Mouse (Mus musculus): Measurements from ENCODE around the gene Slc12a5. TPM values are rescaled to one million over a fixed set of nuclear protein-coding genes. Genes with fewer than 3 reads are reported as not detected.

Slc12a5 gene
- 0.98 and 1.7 TPM in 2 replicates for total RNA-seq (2017)

DNA sequence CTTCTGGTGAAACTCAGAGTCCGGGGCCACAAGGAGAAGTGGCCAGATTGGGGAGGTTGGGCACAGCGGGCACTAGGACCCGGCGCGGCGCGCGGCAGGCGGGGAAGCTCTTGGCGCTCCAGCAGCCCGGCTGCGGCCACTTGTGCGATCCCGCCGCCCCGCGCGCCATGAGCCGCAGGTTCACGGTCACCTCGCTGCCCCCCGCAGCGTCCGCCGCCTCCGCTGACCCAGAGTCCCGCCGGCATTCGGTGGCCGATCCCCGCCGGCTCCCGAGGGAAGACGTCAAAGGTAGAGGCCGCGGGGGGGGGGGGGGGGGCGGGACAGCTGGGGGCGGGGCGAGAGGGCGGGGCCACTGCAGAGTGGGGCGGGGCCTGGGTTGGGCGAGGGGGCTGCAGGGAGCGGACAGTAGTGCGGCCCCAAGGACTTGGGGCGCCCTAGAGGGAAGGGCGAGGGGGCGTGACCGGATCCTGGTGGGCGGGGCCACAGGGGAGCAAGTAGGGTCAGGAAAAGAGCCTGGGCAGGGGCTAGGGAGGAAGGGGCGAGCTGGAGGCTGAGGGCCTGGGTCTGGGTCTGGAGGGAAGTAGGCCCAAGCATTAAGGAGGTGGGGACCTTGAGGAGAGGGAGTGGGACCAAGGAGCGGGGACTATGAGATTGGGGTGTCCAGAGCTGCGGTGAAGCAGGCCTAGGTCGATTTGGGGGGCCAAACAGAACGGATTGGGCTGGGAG is at the start of gene Slc12a5:
Slc12a5 (plus strand) TSS at position 87 of the 726 bp plus-strand sequence.
- no peak for ATAC-seq (ENCODE audit: extremely low read depth, insufficient number of reproducible peaks, low FRiP score, poor library complexity, severe bottlenecking)

DNA sequence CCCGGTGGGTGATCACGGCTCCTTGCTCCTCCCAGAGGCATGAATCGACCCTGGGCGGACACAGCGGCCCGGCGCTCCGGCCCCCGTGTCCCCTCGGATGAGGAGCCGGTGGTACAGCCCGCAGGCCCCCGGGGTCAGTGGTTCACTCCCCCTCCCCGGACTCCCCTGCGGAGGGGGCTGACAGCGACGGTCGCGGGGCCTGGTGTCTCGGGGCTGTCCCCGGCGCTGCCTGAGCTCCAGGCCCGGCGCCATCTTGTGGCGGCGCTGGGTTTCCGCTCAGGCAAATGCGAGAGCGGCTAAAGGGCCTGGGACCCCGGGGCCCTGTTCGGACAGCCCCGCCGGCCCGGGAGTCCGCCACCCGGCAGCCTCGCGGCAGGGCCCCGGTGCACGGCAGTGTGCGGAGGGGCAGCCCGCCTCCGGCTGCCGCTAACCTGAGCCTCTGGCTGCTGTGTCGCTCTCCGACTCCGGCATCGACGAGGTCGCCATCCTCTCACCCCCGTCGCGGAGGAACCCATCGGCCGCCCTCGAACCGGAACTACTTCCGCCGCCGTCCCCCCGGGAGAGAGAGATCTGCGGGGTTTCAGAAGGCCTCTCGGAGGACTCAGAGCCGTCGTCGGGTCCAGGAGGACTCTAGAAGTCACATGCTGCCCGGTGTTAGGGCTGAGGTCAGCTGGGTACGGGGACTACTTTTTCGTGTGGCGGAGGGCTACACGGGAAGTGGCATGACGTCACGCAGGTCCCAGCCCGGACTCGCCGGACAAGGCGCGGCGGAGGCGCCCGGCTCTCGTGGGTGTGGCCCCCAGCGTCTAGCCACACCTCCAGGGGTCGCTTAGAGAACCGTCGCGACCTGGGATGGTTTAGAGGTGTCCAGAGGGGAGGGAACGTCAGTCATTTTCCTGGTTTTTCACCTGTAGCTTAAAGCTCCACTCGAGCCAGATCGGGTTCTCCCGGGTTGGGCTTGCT is 49.2 kb upstream of the Slc12a5 start, which contains the start of gene Zfp335:
Zfp335 (minus strand) TSS at position 672 of the 963 bp plus-strand sequence.
- peak; percentile 55 for ATAC-seq (ENCODE audit: extremely low read depth, insufficient number of reproducible peaks, low FRiP score, poor library complexity, severe bottlenecking)

GRCm38 (mm10) chr2:164912151-164912550 is 48.5 kb upstream of the Slc12a5 start:
- ATAC-seq (ENCODE audit: extremely low read depth, insufficient number of reproducible peaks, low FRiP score, poor library complexity, severe bottlenecking): no peak

GRCm38 (mm10) chr2:164912749-164913427 is 47.7 kb upstream of the Slc12a5 start:
- ATAC-seq (ENCODE audit: extremely low read depth, insufficient number of reproducible peaks, low FRiP score, poor library complexity, severe bottlenecking): no peak

- peak; percentile 67 for ATAC-seq (ENCODE audit: extremely low read depth, insufficient number of reproducible peaks, low FRiP score, poor library complexity, severe bottlenecking)
These were observed 47.2 kb upstream of the Slc12a5 start for GRCm38 (mm10) chr2:164913428-164913786.

DNA sequence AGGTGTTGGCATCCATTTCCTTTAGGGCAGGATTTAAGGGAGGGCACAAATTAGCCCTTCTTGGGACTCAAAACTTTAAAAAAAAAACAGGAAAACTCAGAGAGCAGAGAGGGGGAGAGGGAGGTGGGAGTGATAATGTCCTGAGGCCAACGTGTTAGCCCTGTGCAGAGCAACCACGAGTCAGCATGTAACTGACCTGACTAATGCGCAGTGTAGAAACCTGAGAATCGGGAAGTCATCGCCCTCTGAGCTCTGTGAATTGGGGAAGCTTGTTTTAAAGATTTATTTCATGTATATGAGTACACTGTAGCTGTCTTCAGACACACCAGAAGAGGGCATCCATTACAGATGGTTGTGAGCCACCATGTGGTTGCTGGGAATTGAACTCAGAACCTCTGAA is 43.8 kb upstream of the Slc12a5 start:
- peak; percentile 51; the same call in 1 of the 2 replicates for ATAC-seq (ENCODE audit: extremely low read depth, insufficient number of reproducible peaks, low FRiP score, poor library complexity, severe bottlenecking)

DNA sequence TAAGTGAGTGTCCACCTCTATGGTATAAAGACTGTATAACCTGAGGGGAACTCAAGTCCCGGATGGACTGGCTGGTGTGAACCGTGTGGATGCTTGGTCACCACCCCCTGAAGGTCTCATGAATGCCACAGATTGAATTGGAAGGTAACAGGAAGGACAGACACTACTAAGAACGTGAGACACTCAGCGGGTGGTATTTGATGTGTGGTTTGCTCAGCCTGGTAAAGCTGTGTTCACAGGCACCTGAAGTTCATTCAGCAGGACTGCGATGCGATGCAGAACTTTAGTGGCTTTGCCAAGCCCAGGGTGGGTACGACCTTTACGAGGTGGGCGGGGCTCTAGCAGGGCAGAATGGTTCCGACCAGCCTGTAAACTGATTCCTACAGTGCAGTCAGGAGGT is 43.2 kb upstream of the Slc12a5 start:
- ATAC-seq (ENCODE audit: extremely low read depth, insufficient number of reproducible peaks, low FRiP score, poor library complexity, severe bottlenecking): no peak

GRCm38 (mm10) chr2:164918325-164918724 is 42.3 kb upstream of the Slc12a5 start:
- no peak for ATAC-seq (ENCODE audit: extremely low read depth, insufficient number of reproducible peaks, low FRiP score, poor library complexity, severe bottlenecking)

DNA sequence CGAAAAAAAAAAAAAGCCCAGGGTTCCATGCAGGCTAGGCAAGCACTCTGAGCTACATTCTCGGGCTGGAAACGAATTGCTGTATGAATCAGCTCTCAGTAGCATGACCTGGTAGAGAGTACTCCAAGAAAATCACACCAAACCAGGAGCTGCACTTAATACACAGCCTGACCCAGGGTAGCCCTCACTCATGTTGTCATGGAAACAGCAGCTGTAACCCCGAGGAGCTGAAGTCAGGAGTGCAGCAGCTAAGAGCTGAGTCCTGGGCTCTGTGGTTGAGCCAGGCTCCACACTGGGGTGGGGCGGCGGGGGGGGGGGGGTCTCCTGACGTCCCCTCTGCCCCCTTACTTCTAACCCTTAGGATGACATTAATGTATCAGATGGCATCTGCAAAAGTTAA is 38.6 kb upstream of the Slc12a5 start:
- no peak for ATAC-seq (ENCODE audit: extremely low read depth, insufficient number of reproducible peaks, low FRiP score, poor library complexity, severe bottlenecking)

GRCm38 (mm10) chr2:164923291-164923690 is 37.3 kb upstream of the Slc12a5 start:
- ATAC-seq (ENCODE audit: extremely low read depth, insufficient number of reproducible peaks, low FRiP score, poor library complexity, severe bottlenecking): no peak

DNA sequence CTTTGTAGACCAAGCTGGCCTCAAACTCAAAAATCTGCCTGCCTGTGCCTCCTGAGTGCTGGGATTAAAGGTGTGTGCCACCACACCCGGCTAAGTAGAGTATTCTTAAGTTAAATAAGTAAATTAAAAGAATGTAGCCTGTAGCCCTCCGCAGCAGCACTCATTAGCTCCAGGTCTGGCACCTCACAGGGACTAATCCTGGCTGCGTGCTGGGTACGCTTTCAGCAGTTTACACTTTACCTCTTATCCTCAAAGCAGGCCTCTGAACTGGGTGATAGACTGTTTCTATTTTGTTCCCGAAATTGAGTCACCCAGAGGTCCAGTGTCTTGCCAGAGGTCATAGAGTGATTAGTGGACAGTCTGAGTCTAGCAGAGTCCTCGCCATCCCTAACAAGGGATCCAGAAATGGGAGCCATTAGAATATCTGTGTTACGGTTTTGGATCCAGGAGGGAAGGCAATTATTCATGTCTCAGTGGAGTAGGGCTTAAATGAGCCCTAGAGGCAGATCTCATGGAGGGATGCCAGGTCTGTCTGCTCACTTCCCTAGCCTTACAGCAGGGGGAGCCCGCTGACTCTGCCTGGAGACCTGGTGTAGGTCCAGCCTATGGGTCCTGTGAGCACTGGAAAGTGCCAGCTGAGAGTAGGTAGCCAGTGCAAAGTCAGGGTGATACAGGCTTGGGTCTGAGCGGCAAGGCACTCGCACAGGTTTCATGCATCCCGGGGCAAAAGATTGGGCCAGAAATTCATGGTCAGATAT is 36.3 kb upstream of the Slc12a5 start:
- ATAC-seq (ENCODE audit: extremely low read depth, insufficient number of reproducible peaks, low FRiP score, poor library complexity, severe bottlenecking): peak; percentile 94

DNA sequence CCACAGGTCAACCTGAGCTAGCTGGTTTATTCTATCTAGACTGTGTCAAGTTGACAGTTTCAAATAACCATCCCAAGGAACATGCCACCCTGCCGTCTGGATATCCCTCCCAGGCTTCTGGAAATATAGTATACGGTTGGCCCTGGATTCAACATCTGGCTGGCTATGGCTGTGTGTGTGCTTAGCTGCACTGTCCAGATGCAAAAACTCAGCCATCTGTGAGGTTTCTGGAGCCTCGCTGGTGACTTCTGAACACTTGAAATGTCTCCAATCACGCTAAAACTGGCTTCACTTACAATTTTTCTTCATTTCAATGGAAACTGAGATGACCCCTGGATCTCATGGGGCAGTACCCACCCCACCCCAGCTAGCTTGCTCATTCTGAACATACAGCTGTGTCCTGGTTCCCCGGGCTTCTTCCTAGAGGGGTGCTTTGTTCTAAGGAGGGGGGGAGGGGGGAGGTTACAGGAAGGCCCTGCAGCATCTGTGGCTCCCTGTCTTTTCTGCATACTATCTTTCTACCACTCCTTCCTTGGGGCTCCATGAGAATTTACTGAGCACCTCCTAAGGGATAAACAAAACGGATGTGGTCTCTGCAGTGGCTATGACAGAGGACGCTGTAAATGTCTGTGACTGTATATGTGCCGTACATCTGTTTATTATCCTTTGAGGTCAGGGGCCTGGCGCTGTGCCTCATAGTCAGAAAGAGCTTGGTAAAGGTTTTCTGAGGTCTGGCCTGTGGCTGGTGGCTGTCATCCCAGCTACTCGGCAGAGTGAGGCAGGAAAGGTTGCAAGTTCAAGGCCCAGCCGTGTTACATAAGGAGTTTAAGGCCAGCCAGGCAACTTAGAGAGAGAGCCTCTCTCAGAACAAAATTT is 29.7 kb upstream of the Slc12a5 start:
- no peak for ATAC-seq (ENCODE audit: extremely low read depth, insufficient number of reproducible peaks, low FRiP score, poor library complexity, severe bottlenecking)

DNA sequence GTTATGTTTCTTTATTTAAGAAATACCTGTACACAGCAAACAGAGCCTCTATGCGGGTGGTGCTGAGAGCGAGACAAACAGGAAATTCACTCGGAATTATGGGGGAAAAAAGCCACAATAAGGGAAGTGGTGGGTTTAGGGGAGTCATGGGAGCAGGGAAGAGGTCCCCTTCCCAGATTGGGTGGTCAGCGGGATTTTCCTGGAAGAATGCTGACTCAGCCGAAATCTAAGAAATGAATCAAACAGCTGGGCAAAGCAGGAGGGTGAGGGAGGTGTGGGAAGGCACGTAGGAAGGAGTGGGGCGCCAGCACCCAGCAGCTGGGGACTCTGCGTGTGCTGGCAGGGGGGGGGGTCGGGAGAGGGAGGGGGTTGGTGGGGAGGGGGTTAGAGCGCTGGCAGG is 27.1 kb upstream of the Slc12a5 start:
- ATAC-seq (ENCODE audit: extremely low read depth, insufficient number of reproducible peaks, low FRiP score, poor library complexity, severe bottlenecking): no peak

- no peak for ATAC-seq (ENCODE audit: extremely low read depth, insufficient number of reproducible peaks, low FRiP score, poor library complexity, severe bottlenecking)
These were observed 24.6 kb upstream of the Slc12a5 start for GRCm38 (mm10) chr2:164935991-164936390.

GRCm38 (mm10) chr2:164938146-164939091 is 22.2 kb upstream of the Slc12a5 start:
- ATAC-seq (ENCODE audit: extremely low read depth, insufficient number of reproducible peaks, low FRiP score, poor library complexity, severe bottlenecking): peak; percentile 15; the same call in 1 of the 2 replicates

DNA sequence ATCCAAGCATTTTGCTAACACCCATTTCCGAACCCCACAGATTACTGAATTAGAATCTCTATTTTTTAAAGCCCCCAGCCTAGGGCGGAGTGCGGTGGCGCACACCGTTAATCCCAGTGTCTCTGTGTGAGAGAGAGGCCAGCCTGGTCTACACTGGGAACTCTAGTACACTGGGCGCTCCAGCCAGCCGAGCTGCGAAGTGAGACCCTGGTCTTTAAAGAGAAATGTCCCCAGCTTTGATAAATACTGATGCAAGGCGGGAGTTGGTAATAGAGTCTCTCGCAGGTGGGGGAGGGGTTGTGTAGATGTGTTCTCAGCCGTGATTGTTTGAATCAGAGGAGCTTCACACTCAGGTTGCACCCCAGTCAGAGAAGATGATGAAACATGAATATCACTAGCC is 21.5 kb upstream of the Slc12a5 start:
- no peak for ATAC-seq (ENCODE audit: extremely low read depth, insufficient number of reproducible peaks, low FRiP score, poor library complexity, severe bottlenecking)
